Mouse (Mus musculus): ENCODE data around the gene Pcyt2. TPM values are rescaled to one million over a fixed set of nuclear protein-coding genes. Genes with fewer than 3 reads are reported as not detected.
A peak's percentile ranks its signal among the peaks of the same experiment; 100 is the strongest.

The Pcyt2 gene
- total RNA-seq, 2 experiments from 2014 or later = 150 TPM

- peak; percentile 87 to 93 for DNase-seq (ENCODE audit: low spot score in 2 of 2)
These were observed 16.0 kb upstream of the Pcyt2 start, which contains the start of gene Mafg for GRCm38 (mm10) chr11:120633520-120634343. Mafg (minus strand) TSS chr11:120633600.

DNA sequence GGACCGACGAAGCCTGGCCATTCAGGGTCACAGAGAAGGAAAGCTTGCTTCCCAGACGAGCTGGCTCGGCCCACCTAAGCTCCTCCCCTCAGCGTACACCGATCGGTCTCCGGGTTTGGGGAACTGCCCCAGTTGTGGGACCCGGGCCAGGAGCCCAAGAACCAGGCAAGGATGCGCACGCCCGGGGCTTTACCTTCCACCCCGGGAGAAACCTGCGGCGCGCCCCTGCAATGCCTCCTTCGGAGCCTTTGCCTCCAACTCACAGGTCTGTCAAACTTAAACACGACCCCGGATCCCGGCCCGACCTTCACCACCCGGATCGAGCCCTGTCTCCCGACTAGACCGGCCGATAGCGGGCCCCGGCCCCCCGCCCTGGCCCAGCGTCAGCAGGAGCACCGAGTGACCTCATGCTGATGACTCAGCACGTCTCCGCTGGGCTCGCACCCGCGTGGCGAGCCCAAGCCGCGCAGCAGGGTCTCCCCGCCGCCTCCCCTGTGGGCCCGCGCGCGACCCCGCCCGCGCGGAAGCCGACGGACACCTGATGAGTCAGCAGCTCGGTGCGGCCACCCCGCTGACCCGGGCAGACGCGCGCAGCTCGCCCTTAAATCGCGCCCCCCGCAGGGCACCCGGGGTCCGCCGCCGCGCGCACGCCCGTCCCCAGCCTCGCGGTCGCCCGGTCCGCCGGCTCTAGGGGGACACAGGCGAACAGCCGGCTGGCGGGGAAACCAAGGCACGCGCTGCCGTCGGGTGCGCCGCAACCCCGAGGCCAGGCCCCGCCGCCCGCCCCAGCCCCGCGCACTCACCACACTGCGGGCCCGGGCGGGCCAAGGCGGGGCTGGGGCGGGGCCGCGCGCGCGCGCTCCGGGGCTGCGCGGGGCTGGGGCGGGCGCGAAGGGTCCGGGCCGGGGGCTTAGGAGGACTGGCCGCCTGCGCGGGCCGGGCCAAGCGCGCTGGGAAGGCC is 15.1 kb upstream of the Pcyt2 start:
- peak; percentile 56 to 70 for DNase-seq (ENCODE audit: low spot score in 2 of 2)

- no peak for DNase-seq (ENCODE audit: low spot score in 2 of 2)
These were observed 14.2 kb upstream of the Pcyt2 start for GRCm38 (mm10) chr11:120631726-120632448.

- no peak for DNase-seq (ENCODE audit: low spot score in 2 of 2)
These were observed 13.4 kb upstream of the Pcyt2 start for GRCm38 (mm10) chr11:120630881-120631725.

DNA sequence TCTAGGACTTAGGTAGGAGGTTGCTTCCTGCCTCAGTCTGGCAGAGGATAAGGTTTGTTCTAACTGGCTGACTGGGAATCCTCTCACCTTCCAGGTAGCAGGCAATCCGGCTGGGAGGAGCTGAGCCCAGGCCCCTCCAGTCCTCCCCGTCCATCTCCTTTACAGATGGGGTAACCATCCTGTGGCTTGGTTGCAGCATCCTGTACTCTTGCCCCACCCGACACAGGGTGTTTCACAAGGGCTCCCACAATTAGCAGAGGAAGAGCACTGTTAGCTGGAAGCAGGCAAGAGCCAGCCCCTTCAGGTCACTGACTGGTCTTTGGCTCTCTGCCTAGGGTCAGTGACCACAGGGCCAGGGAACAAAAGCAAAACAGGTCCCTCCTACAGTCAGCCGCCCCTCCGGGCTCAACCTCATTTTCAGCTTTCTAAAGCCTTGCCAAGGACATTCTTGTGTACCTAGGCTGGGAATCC is 12.7 kb upstream of the Pcyt2 start:
- DNase-seq (ENCODE audit: low spot score in 2 of 2) = no peak

GRCm38 (mm10) chr11:120629911-120630310 is 12.2 kb upstream of the Pcyt2 start:
- DNase-seq (ENCODE audit: low spot score in 2 of 2) = no peak

DNA sequence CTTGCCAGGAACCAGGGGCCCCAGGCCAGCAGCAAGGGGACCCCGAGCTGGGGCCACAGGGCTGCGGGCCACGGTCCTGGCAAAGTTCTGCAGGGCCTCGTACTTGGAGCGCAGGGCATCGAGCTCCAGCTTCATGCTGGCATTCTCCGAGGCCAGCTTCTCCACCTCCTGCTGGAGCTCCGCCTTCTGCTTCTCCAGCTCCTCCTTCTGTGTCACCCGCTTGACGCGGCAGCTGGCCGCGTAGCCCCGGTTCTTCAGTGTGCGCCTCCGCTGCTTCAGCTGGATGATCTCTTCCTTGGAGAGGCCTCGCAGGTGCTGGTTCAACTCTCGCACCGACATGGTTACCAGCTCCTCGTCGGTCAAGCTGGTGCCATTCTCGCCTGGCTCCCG is 11.6 kb upstream of the Pcyt2 start:
- DNase-seq (ENCODE audit: low spot score in 2 of 2) = no peak

GRCm38 (mm10) chr11:120628601-120629340 is 11.0 kb upstream of the Pcyt2 start:
- no peak for DNase-seq (ENCODE audit: low spot score in 2 of 2)

DNA sequence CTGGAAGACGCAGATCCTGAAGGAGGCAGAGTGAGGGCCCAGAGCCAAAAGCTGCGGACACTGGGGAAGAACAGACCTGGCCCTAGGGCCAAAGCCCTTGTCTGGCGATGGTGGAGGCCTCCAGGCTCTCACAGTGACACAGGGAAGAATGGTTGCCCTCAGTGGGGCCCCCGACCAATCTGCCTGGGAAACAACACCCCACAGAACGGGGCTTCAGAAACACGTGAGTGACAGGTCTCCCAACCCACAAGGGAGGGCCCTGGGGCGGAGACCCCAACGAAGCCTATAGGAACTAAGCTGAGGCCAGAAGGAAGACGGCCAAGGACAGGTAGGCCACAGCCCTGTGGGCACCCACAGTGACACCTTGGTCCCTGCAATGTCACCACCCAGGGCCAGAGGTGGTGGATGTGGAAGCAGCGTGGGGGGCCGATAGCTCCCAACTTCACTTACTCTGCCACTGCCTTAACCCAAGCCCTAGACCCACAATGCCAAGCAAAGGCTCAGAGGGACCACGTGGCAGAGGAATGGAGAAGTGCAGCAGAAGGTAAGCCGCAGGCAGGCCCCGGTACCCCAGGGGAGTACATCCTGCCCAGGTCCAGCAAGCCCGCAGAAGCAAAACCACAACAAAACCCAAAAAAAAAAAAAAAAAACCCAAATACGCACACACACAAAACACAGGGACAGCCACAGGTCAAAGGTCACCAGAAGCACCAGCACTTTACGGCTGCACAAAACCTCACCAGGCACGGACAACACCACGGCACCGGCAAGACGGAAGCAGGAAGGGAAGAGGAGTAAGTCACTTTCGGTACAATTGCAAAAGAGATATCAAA is 9.9 kb upstream of the Pcyt2 start:
- DNase-seq (ENCODE audit: low spot score in 2 of 2) = no peak

DNA sequence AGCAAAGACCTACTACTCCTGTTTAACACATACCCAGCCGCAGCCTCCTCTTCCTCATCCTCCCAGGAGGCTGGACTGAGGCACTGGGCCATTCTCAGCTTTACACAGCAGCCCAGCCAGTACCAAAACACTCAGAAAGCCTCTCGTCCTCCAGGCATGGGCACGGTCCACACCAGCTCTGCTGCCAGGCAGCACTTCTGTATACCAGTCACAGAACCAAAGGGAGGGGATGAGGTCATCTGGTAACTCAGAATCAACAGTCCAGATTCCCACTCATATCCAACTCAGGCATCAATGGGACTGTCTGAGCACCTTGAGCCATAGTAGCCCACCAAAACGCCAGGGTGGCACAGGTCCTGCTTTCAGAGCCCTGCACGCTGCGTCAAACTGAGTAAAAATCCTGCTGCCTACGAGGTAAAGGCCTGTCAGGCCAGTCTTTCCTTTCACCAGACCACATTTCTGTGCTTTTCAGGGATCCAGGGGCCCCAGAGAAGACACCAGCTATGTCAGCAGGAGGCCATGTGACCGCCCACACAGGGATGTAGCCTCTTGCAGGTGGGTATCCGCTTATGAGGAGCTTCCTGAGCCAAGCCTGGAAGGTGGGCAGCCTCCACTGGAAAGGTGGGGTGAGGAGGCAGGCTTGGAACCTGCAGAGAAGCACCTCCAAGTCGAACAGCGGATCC is 9.2 kb upstream of the Pcyt2 start:
- DNase-seq (ENCODE audit: low spot score in 2 of 2) = no peak

DNA sequence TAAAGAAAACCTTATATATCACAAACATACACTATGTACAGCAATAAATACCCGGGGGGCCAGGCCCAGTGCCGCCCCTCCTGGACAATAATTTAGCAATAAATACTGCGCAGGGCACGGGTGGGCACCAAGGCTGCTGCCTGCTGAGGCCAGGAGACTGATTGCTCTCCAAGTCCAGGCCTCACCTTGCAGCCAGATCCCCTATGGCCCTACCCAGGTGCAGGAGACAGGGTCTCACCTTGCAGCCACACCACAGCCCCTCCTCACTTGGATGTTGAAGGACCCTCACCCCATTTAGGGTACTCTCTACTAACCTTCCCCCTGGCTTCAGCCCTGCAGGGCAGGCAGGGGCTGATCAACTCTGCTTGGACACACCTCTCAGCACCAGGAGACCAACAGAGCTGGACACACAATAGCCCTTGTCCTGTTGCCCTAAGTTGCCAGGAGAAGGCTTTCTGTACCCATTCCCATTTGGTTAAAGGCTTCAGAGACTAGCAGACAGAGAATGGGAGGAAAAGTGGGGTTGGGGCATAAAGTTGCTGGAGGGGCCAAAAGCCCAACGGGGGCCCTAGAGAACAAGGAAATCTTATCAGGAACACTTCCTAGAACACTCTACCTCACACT is 7.5 kb upstream of the Pcyt2 start, which contains the start of gene Sirt7:
TSS of gene Sirt7 (minus strand) at position 89 of the 624 bp plus-strand sequence.
- no peak for DNase-seq (ENCODE audit: low spot score in 2 of 2)

DNA sequence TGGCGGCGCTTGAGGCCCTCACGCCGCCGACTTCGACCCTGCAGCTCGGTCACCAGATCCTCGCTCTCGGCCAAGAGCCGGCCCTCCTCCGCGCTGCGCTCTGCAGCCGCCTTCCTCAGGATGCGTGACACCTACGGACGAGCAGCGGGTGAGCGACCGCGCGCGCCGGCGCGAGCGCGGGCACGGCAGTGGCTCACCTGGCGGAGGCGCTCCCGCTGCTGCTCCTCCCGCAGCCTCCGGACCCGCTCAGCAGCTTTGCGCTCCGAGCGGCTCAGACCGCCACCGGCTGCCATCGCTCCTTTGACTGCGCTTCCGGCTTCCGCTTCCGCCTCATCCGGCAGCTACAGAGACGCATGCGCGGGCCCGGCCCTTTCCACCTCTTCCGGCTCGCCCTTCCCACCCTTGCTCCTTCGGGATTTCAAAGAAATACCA is 7.0 kb upstream of the Pcyt2 start:
- peak; percentile 77 to 87 for DNase-seq (ENCODE audit: low spot score in 2 of 2)

DNA sequence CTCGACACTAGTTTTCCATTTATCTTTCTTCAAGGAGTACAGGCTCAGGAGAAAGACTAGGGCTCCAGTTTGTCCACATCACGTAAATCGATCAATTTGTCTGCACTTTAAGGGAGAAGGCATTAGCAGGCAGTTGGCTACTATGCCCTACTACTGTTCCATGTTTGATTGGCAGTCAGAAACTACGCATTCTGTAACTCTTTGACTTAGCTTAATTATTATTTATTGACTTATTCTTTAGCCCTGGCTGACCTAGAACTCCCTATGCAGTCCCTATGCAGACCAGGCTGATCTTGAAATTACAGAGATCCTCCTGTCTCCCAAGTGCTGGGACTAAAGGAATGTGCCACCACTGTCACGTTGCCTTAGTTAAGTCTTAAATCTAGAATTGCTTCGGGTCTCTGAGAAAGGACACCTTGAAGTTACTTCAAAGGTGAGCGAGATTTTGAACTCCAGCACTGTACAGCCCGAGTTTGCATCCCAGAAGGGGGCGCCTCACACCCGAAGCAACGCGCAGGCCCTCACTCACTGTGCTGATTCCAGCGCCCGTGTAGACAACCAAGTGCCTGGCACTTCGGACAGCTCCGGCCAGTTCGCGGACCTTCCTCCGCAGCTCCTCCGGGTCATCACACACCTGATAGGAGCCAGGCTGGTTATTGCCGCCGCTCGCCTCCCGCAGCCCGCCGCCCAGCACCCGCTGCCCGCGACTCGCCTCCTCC is 6.4 kb upstream of the Pcyt2 start:
- peak; percentile 54 to 65 for DNase-seq (ENCODE audit: low spot score in 2 of 2)

- DNase-seq (ENCODE audit: low spot score in 2 of 2) = no peak
These were observed 5.1 kb upstream of the Pcyt2 start for GRCm38 (mm10) chr11:120622805-120623204.

DNA sequence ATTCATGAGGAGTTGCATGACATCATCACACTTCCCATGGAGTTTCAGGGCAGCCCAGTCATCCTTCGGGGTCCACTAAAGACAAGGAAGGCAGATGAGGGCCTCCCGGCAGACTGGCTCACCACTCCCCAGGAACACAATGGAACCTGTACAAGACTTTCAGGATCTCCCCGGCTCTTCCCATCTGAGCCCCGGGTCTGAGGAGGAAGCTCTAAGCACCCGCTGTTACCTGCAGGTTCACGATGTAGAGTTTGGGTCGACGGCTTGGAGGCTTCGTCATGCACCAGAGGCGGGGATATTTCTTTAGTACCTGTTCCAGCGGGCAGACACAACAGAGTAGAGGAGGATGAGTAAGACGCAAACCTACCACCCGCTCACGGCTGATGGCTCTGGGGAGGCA is 2.5 kb upstream of the Pcyt2 start:
- no peak for DNase-seq (ENCODE audit: low spot score in 2 of 2)

GRCm38 (mm10) chr11:120618619-120619535 is 1.1 kb upstream of the Pcyt2 start:
- DNase-seq (ENCODE audit: low spot score in 2 of 2) = no peak
